Mouse (Mus musculus) hindbrain, embryonic 16.5 days (tissue): Measurements from ENCODE around the gene Srsf9. TPM values are rescaled to one million over a fixed set of nuclear protein-coding genes. Genes with fewer than 3 reads are reported as not detected.
"Not testable (repeated sequence)": the region's sequence is repeated elsewhere in the genome, so short reads cannot be mapped to it uniquely, and the experiment has no call there.

Experiments used
- ATAC-seq: fragments of 200-750 bp; cut with Nextera tagmentation; 2 replicates; pipeline ENCODE4 v1.8.0; 2017; ENCODE audit warnings: moderate TSS enrichment, moderate library complexity
- H3K27ac ChIP-seq: fragments of 300-500 bp; sonication (generic); 2 replicates; pipeline ENCODE4 v1.5.1; 2014; ENCODE audit warnings: low read depth, mild to moderate bottlenecking, control low read depth, low read length, moderate library complexity
- H3K27me3 ChIP-seq: fragments of 300-500 bp; sonication (generic); replicated peaks from 2 replicates; pipeline ENCODE4 v1.6.1; 2014; ENCODE audit warnings: low read length; ENCODE audit not compliant: control insufficient read depth, insufficient read depth
- H3K36me3 ChIP-seq: fragments of 300-500 bp; sonication (generic); 2 replicates; pipeline ENCODE4 v1.6.1; 2014; ENCODE audit warnings: mild to moderate bottlenecking, low read length, moderate library complexity, mixed read lengths; ENCODE audit not compliant: control insufficient read depth, insufficient read depth
- H3K4me1 ChIP-seq: fragments of 300-500 bp; sonication (generic); 2 replicates; pipeline ENCODE4 v1.6.1; 2014; ENCODE audit warnings: low read depth, low read length; ENCODE audit not compliant: control insufficient read depth, insufficient read depth
- H3K4me2 ChIP-seq: fragments of 300-500 bp; sonication (generic); 2 replicates; pipeline ENCODE4 v1.6.1; 2014; ENCODE audit warnings: mild to moderate bottlenecking, low read length, control low read depth, moderate library complexity
- H3K4me3 ChIP-seq: fragments of 300-500 bp; sonication (generic); 2 replicates; pipeline ENCODE4 v1.5.1; 2014; ENCODE audit warnings: mild to moderate bottlenecking, low read length, control low read depth, moderate library complexity
- H3K9ac ChIP-seq: fragments of 300-500 bp; sonication (generic); 2 replicates; pipeline ENCODE4 v1.6.1; 2014; ENCODE audit warnings: low read depth, mild to moderate bottlenecking, control low read depth, low read length, moderate library complexity
- H3K9me3 ChIP-seq: fragments of 300-500 bp; sonication (generic); 2 replicates; pipeline ENCODE4 v1.6.1; 2014; ENCODE audit warnings: mild to moderate bottlenecking, low read length, moderate library complexity; ENCODE audit not compliant: control insufficient read depth
- WGBS: fragments of 180-500 bp; shearing (Covaris S2); extraction: QIAGEN DNeasy Blood & Tissue Kit; methylation state at CpG from one replicate; pipeline ENCODE4 v1.1.7; 2014; 5-methylcytosine and 5-hydroxymethylcytosine counted together
- polyA plus RNA-seq: library from polyadenylated mRNA; unstranded; fragments of >200 nt; fragmentation: Nextera tagmentation; extraction: Ambion mirVana; gene quantifications from 2 replicates; pipeline ENCODE4 v1.2.1, GENCODE M21; 2015

The Srsf9 gene
- polyA plus RNA-seq, 1 experiment from 2014 or later, result 105 TPM

GRCm38 (mm10) chr5:115300035-115300744, 26.8 kb upstream of the Srsf9 start:
- peak; percentile 3; the same call in 1 of the 2 replicates for ATAC-seq
- WGBS, result under 1% methylated on average over 46 of the region's 46 CpGs
- no peaks in the 10 kb centered on the region for H3K9me3 ChIP-seq
- no peaks in the 10 kb centered on the region for H3K27me3 ChIP-seq
- H3K4me2 ChIP-seq, result peak overlapping the region; percentile 68
- H3K4me1 ChIP-seq, result peaks cover 18% of the 10 kb centered on the region
- H3K36me3 ChIP-seq, result peaks cover 16% of the 10 kb centered on the region
- H3K27ac ChIP-seq, result peak overlapping the region; percentile 94
- peak overlapping the region; percentile 88 for H3K4me3 ChIP-seq
- peak overlapping the region; percentile 86 for H3K9ac ChIP-seq

- Histone ChIP-seq H3K4me3 (peak within 1 kb of the TSS; percentile 88), H3K9ac (peak within 1 kb of the TSS; percentile 86), H3K4me1 (peaks cover 18% of the 10 kb centered on the region), H3K27ac (peak within 1 kb of the TSS; percentile 94), H3K9me3 (no peaks in the 10 kb centered on the region), H3K36me3 (peaks cover 13% of the 10 kb centered on the region), H3K4me2 (peak within 1 kb of the TSS; percentile 68), H3K27me3 (no peaks in the 10 kb centered on the region)
- ATAC-seq, result peak; percentile 98
- under 1% methylated on average over 54 of the region's 66 CpGs for WGBS
These were observed 26.0 kb upstream of the Srsf9 start, which contains the start of gene Dynll1 for GRCm38 (mm10) chr5:115300792-115301614. TSS of gene Dynll1 (minus strand) at chr5:115300999.

GRCm38 (mm10) chr5:115301615-115302014, 25.4 kb upstream of the Srsf9 start:
- ATAC-seq, result no peak
- Histone ChIP-seq H3K4me2 (peak overlapping the region; percentile 66), H3K27ac (peak overlapping the region; percentile 76), H3K4me3 (peak overlapping the region; percentile 88), H3K9me3 (no peaks in the 10 kb centered on the region), H3K36me3 (peaks cover 10% of the 10 kb centered on the region), H3K27me3 (no peaks in the 10 kb centered on the region), H3K4me1 (peaks cover 18% of the 10 kb centered on the region), H3K9ac (peak overlapping the region; percentile 74)
- WGBS, result 24% methylated on average over 13 of the region's 13 CpGs

GRCm38 (mm10) chr5:115302190-115302589, 24.8 kb upstream of the Srsf9 start:
- not testable (repeated sequence) for H3K36me3 ChIP-seq, H3K27ac ChIP-seq, H3K4me3 ChIP-seq, ATAC-seq, H3K27me3 ChIP-seq, H3K9ac ChIP-seq, H3K9me3 ChIP-seq
- WGBS, result 86% methylated on average over 5 of the region's 7 CpGs
- Histone ChIP-seq H3K4me2 (peak overlapping the region; percentile 66), H3K4me1 (peaks cover 18% of the 10 kb centered on the region)

- no peak for ATAC-seq
- Histone ChIP-seq H3K4me3 (no peak overlapping the region), H3K36me3 (0 out of 2 replicates have a peak, but pooled peaks cover 4% of the 10 kb centered on the region), H3K4me1 (peaks cover 5% of the 10 kb centered on the region), H3K9ac (no peak overlapping the region), H3K27ac (no peak overlapping the region), H3K4me2 (no peak overlapping the region), H3K27me3 (no peaks in the 10 kb centered on the region), H3K9me3 (no peaks in the 10 kb centered on the region)
- 85% methylated on average over 4 of the region's 4 CpGs for WGBS
These were observed 14.6 kb upstream of the Srsf9 start for GRCm38 (mm10) chr5:115312354-115312753.

GRCm38 (mm10) chr5:115312816-115313667, 13.9 kb upstream of the Srsf9 start:
- no peak for ATAC-seq
- Histone ChIP-seq H3K27ac (no peak overlapping the region), H3K4me1 (peaks cover 9% of the 10 kb centered on the region), H3K36me3 (0 out of 2 replicates have a peak, but pooled peaks cover 4% of the 10 kb centered on the region), H3K4me2 (no peak overlapping the region), H3K4me3 (no peak overlapping the region), H3K9ac (no peak overlapping the region; the same call in 1 of the 2 replicates), H3K9me3 (no peaks in the 10 kb centered on the region), H3K27me3 (no peaks in the 10 kb centered on the region)
- 79% methylated on average over 10 of the region's 10 CpGs for WGBS

- H3K4me3 ChIP-seq, result no peak overlapping the region
- 44% methylated on average over 5 of the region's 5 CpGs for WGBS
- H3K36me3 ChIP-seq, result no peaks in the 10 kb centered on the region
- no peak overlapping the region for H3K27ac ChIP-seq
- ATAC-seq, result no peak
- no peaks in the 10 kb centered on the region for H3K27me3 ChIP-seq
- peaks cover 14% of the 10 kb centered on the region for H3K4me1 ChIP-seq
- no peak overlapping the region; the same call in 1 of the 2 replicates for H3K9ac ChIP-seq
- H3K4me2 ChIP-seq, result no peak overlapping the region
- H3K9me3 ChIP-seq, result no peaks in the 10 kb centered on the region
These were observed 13.4 kb upstream of the Srsf9 start for GRCm38 (mm10) chr5:115313668-115313943.

- 7% methylated on average over 14 of the region's 14 CpGs for WGBS
- Histone ChIP-seq H3K4me3 (no peak overlapping the region), H3K36me3 (no peaks in the 10 kb centered on the region), H3K9ac (peak overlapping the region; percentile 47), H3K4me1 (peaks cover 20% of the 10 kb centered on the region), H3K4me2 (no peak overlapping the region), H3K27me3 (no peaks in the 10 kb centered on the region), H3K27ac (peak overlapping the region; percentile 25), H3K9me3 (no peaks in the 10 kb centered on the region)
- peak; percentile 37; the same call in 1 of the 2 replicates for ATAC-seq
These were observed 9.9 kb upstream of the Srsf9 start for GRCm38 (mm10) chr5:115316968-115317644.
